Mouse (Mus musculus): ENCODE data around the gene Zfp65.
"Not testable (repeated sequence)": the region's sequence is repeated elsewhere in the genome, so short reads cannot be mapped to it uniquely, and the experiment has no call there.

DNA sequence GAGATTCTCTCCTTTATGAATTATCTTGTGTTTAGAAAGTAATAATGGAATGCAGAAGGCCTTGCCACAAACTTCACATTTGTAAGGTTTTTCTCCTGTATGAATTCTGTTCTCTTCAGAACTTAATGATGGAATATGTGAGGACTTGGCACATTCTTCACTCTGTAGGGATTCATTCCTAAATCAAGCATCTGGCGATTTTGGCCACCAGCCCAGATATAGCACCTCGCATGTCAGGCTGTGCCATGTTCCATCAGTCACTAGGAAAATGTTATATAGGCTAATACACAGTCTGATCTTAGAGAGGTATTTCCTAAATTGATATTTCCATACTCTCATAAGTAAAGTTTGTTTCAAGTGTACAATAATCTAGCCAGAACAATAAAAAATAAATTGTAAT is 3.6 kb downstream of the Zfp65 start:
- TF ChIP-seq POLR2A (IDR thresholded peaks at IDR 0.05; ENCODE audit: low read depth, low read length); CTCF (IDR thresholded peaks at IDR 0.05; ENCODE audit: borderline replicate concordance, insufficient read depth, low read length): not testable (repeated sequence)
